Mouse (Mus musculus) kidney, adult 2 months (tissue): ENCODE data around the gene Grk6.

Source experiments
- CTCF ChIP-seq: fragments of 200-500 bp; conservative IDR thresholded peaks from 2 replicates; pipeline ENCODE4 v1.5.1; 2011; ENCODE audit warnings: low read depth, mild to moderate bottlenecking, control low read depth, low read length, moderate library complexity, mixed read lengths; ENCODE audit not compliant: insufficient read depth, insufficient read length
- POLR2A ChIP-seq: fragments of 200-500 bp; IDR thresholded peaks from one replicate; pipeline ENCODE4 v1.6.1; 2011; ENCODE audit warnings: low read depth, low read length, control low read depth

DNA sequence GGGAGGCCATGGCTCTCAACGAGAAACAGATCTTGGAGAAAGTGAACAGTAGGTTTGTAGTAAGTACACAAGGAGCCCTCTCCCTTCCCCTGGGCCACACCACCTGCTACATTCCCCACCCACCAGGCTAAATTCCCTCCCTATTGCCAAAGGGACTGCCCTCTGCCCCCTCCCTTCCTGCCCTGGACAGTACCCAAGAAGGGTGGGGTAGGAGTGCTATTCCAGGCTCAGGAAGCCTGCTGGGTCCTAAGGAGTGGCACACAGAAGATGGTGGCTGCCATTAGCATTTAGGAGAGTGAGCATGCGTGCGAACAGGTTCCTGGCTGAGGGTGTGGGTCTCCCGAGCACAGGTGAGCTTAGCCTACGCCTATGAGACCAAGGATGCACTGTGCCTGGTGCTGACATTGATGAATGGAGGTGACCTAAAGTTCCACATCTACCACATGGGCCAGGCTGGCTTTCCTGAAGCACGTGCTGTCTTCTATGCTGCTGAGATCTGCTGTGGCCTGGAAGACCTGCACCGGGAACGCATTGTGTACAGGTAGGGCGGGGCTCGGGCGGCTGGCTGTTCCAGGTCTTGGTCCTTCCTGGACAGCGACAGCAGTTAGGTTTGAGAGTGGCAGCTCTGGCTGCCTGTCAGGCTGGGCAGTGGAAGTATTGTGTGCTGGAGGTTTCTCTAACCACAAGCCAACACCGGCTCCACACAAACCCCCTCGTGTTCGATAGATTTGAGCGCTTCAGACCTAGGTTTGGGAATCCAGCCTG lies 7.1 kb downstream of the Grk6 start:
- TF ChIP-seq POLR2A (no peak), CTCF (no peak)
